Mouse (Mus musculus): ENCODE data around the gene Car12.

Gene Car12

GRCm38 (mm10) chr9:66710626-66711025, 2.9 kb upstream of the Car12 start:
- no peak for DNase-seq (ENCODE audit: low read depth, low spot score)

- peak; percentile 56 for DNase-seq (ENCODE audit: low read depth, low spot score)
Measured at GRCm38 (mm10) chr9:66714022-66714515, 583 bp downstream of the Car12 start.

GRCm38 (mm10) chr9:66715361-66715760, 1.9 kb downstream of the Car12 start:
- peak; percentile 9 for DNase-seq (ENCODE audit: low read depth, low spot score)

- no peak for DNase-seq (ENCODE audit: low read depth, low spot score)
Measured at GRCm38 (mm10) chr9:66716533-66716932, 3.0 kb downstream of the Car12 start.

GRCm38 (mm10) chr9:66720686-66721450, 7.4 kb downstream of the Car12 start:
- DNase-seq (ENCODE audit: low read depth, low spot score), result no peak

GRCm38 (mm10) chr9:66722187-66722868, 8.8 kb downstream of the Car12 start:
- no peak for DNase-seq (ENCODE audit: low read depth, low spot score)

GRCm38 (mm10) chr9:66722869-66723272, 9.4 kb downstream of the Car12 start:
- no peak for DNase-seq (ENCODE audit: low read depth, low spot score)

- no peak for DNase-seq (ENCODE audit: low read depth, low spot score)
Measured at GRCm38 (mm10) chr9:66725591-66725990, 12.1 kb downstream of the Car12 start.

GRCm38 (mm10) chr9:66727333-66727732, 13.8 kb downstream of the Car12 start:
- DNase-seq (ENCODE audit: low read depth, low spot score), result no peak

- DNase-seq (ENCODE audit: low read depth, low spot score), result no peak
Measured at GRCm38 (mm10) chr9:66730556-66730955, 17.1 kb downstream of the Car12 start.

- no peak for DNase-seq (ENCODE audit: low read depth, low spot score)
Measured at GRCm38 (mm10) chr9:66731284-66731683, 17.8 kb downstream of the Car12 start.

GRCm38 (mm10) chr9:66732791-66733691, 19.6 kb downstream of the Car12 start:
- no peak for DNase-seq (ENCODE audit: low read depth, low spot score)

GRCm38 (mm10) chr9:66734568-66734967, 21.1 kb downstream of the Car12 start:
- DNase-seq (ENCODE audit: low read depth, low spot score), result no peak

GRCm38 (mm10) chr9:66735122-66735521, 21.6 kb downstream of the Car12 start:
- no peak for DNase-seq (ENCODE audit: low read depth, low spot score)

- DNase-seq (ENCODE audit: low read depth, low spot score), result no peak
Measured at GRCm38 (mm10) chr9:66736016-66736415, 22.5 kb downstream of the Car12 start.

GRCm38 (mm10) chr9:66736551-66736950, 23.1 kb downstream of the Car12 start:
- DNase-seq (ENCODE audit: low read depth, low spot score), result no peak

- DNase-seq (ENCODE audit: low read depth, low spot score), result no peak
Measured at GRCm38 (mm10) chr9:66739516-66739915, 26.0 kb downstream of the Car12 start.

GRCm38 (mm10) chr9:66744531-66744930, 31.0 kb downstream of the Car12 start:
- DNase-seq (ENCODE audit: low read depth, low spot score), result no peak

- DNase-seq (ENCODE audit: low read depth, low spot score), result no peak
Measured at GRCm38 (mm10) chr9:66748390-66748789, 34.9 kb downstream of the Car12 start.

GRCm38 (mm10) chr9:66752849-66753248, 39.4 kb downstream of the Car12 start:
- DNase-seq (ENCODE audit: low read depth, low spot score), result no peak

GRCm38 (mm10) chr9:66760991-66761390, 47.5 kb downstream of the Car12 start:
- DNase-seq (ENCODE audit: low read depth, low spot score), result no peak

- no peak for DNase-seq (ENCODE audit: low read depth, low spot score)
Measured at GRCm38 (mm10) chr9:66768721-66769120, 55.2 kb downstream of the Car12 start.

Data from A20 (cell line).